Mouse (Mus musculus) CH12.LX (cell line): ENCODE results near the gene Nrd1. TPM values are rescaled to one million over a fixed set of nuclear protein-coding genes. Genes with fewer than 3 reads are reported as not detected.

Experiments used
- DNase-seq: peaks from one replicate; pipeline ENCODE4 v3.0.0-alpha.2; 2013; ENCODE audit errors: extremely low read depth
- H3K27ac ChIP-seq: 2 replicates; pipeline ENCODE4 v1.5.1; 2012; ENCODE audit warnings: low read depth, mild to moderate bottlenecking, control low read depth, moderate library complexity; ENCODE audit not compliant: insufficient read depth
- H3K27me3 ChIP-seq: replicated peaks from 2 replicates; pipeline ENCODE3; 2012; ENCODE audit warnings: inconsistent platforms
- H3K36me3 ChIP-seq, 2 experiments: replicated peaks in 1 of 2; 2 replicates each; pipeline versions ENCODE3 to v1.6.1; 2012; ENCODE audit warnings: inconsistent platforms in 1 of 2, low read length in 1 of 2, mild to moderate bottlenecking in 1 of 2, mixed read lengths in 1 of 2, moderate library complexity in 1 of 2; ENCODE audit not compliant: control insufficient read depth in 1 of 2, insufficient read depth in 1 of 2
- H3K4me1 ChIP-seq, 2 experiments: 2 replicates each; pipeline ENCODE4 v1.6.1; 2012; ENCODE audit warnings: inconsistent platforms in 1 of 2, moderate library complexity in 1 of 2; ENCODE audit not compliant: insufficient read depth in 2 of 2, control insufficient read depth in 1 of 2
- H3K4me2 ChIP-seq: 2 replicates; pipeline ENCODE4 v1.6.1; 2012; ENCODE audit warnings: low read depth, mild to moderate bottlenecking, control low read depth; ENCODE audit not compliant: poor library complexity, insufficient read depth, severe bottlenecking
- H3K4me3 ChIP-seq, 3 experiments: fragments of 150-350 bp in 1 of 3; sonication (generic) in 1 of 3; replicated peaks in 1 of 3; 2 replicates each; pipeline versions ENCODE3 to v1.5.1; 2011 to 2012; ENCODE audit warnings: low read depth in 2 of 3, low read length in 2 of 3, mild to moderate bottlenecking in 2 of 3, moderate library complexity in 2 of 3, control low read depth in 1 of 3, improper control_type of control experiment in 1 of 3, inconsistent platforms in 1 of 3, mixed read lengths in 1 of 3; ENCODE audit not compliant: poor library complexity in 1 of 3
- H3K79me2 ChIP-seq: replicated peaks from 2 replicates; pipeline ENCODE4 v1.6.1; 2012; ENCODE audit warnings: mild to moderate bottlenecking, moderate library complexity; ENCODE audit not compliant: control insufficient read depth, poor library complexity, insufficient read depth, severe bottlenecking; ENCODE audit errors: extremely low read depth
- H3K9ac ChIP-seq: 2 replicates; pipeline ENCODE4 v1.6.1; 2012; ENCODE audit warnings: low read depth, mild to moderate bottlenecking, control low read depth, moderate library complexity; ENCODE audit not compliant: insufficient read depth
- H3K9me3 ChIP-seq: replicated peaks from 2 replicates; pipeline ENCODE3; 2012; ENCODE audit warnings: low read length, inconsistent platforms, mixed read lengths
- BHLHE40 ChIP-seq: IDR thresholded peaks from 2 replicates; pipeline ENCODE4 v1.6.1; 2011; ENCODE audit warnings: mild to moderate bottlenecking, low read depth, low read length, improper control_type of control experiment
- E2F4 ChIP-seq: IDR thresholded peaks from 2 replicates; pipeline ENCODE4 v1.6.1; 2011; ENCODE audit warnings: low read depth, low read length, improper control_type of control experiment; ENCODE audit not compliant: insufficient replicate concordance
- EP300 ChIP-seq: IDR thresholded peaks from 2 replicates; pipeline ENCODE4 v1.6.1; 2011; ENCODE audit warnings: low read length, improper control_type of control experiment
- ETS1 ChIP-seq: conservative IDR thresholded peaks from 2 replicates; pipeline ENCODE4 v1.6.1; 2012; ENCODE audit warnings: low read depth, mild to moderate bottlenecking, inconsistent platforms, low read length, improper control_type of control experiment, moderate library complexity
- JUN ChIP-seq: IDR thresholded peaks from 2 replicates; pipeline ENCODE4 v1.6.1; 2011; ENCODE audit warnings: low read depth, mild to moderate bottlenecking, low read length, improper control_type of control experiment, moderate library complexity; ENCODE audit not compliant: insufficient read depth
- JUND ChIP-seq: conservative IDR thresholded peaks from 2 replicates; pipeline ENCODE4 v1.6.1; 2011; ENCODE audit warnings: low read depth, low read length, improper control_type of control experiment
- MAZ ChIP-seq: IDR thresholded peaks from 2 replicates; pipeline ENCODE4 v1.6.1; 2012; ENCODE audit warnings: low read depth, mild to moderate bottlenecking, inconsistent platforms, low read length, improper control_type of control experiment, moderate library complexity
- MEF2A ChIP-seq: IDR thresholded peaks from 2 replicates; pipeline ENCODE4 v1.6.1; 2014; ENCODE audit warnings: low read depth, mild to moderate bottlenecking, inconsistent platforms, low read length, improper control_type of control experiment, borderline replicate concordance
- MYC ChIP-seq: IDR thresholded peaks from 2 replicates; pipeline ENCODE4 v1.6.1; 2011; ENCODE audit warnings: low read depth, mild to moderate bottlenecking, improper control_type of control experiment, low read length
- NELFE ChIP-seq: IDR thresholded peaks from 2 replicates; pipeline ENCODE4 v1.6.1; 2011; ENCODE audit warnings: low read depth, low read length, improper control_type of control experiment
- POLR2A ChIP-seq: IDR thresholded peaks from 2 replicates; pipeline ENCODE4 v1.6.1; 2011; ENCODE audit warnings: low read depth, mild to moderate bottlenecking, improper control_type of control experiment, low read length
- RAD21 ChIP-seq: IDR thresholded peaks from 2 replicates; pipeline ENCODE4 v1.6.1; 2011; ENCODE audit warnings: low read depth, mild to moderate bottlenecking, low read length, improper control_type of control experiment, moderate library complexity
- RCOR1 ChIP-seq: conservative IDR thresholded peaks from 2 replicates; pipeline ENCODE4 v1.6.1; 2012; ENCODE audit warnings: low read depth, mild to moderate bottlenecking, inconsistent platforms, low read length, improper control_type of control experiment
- SMC3 ChIP-seq: IDR thresholded peaks from 2 replicates; pipeline ENCODE4 v1.6.1; 2011; ENCODE audit warnings: low read depth, low read length, improper control_type of control experiment
- TBP ChIP-seq: conservative IDR thresholded peaks from 2 replicates; pipeline ENCODE4 v1.6.1; 2011; ENCODE audit warnings: low read depth, low read length, improper control_type of control experiment
- UBTF ChIP-seq: IDR thresholded peaks from 2 replicates; pipeline ENCODE4 v1.6.1; 2012; ENCODE audit warnings: low read depth, mild to moderate bottlenecking, inconsistent platforms, low read length, improper control_type of control experiment, moderate library complexity
- USF2 ChIP-seq: conservative IDR thresholded peaks from 2 replicates; pipeline ENCODE4 v1.6.1; 2011; ENCODE audit warnings: low read depth, low read length, improper control_type of control experiment
- ZC3H11A ChIP-seq: IDR thresholded peaks from 2 replicates; pipeline ENCODE4 v1.6.1; 2012; ENCODE audit warnings: low read depth, mild to moderate bottlenecking, inconsistent platforms, low read length, improper control_type of control experiment
- ZKSCAN1 ChIP-seq: IDR thresholded peaks from 2 replicates; pipeline ENCODE4 v1.6.1; 2012; ENCODE audit warnings: low read depth, inconsistent platforms, low read length, improper control_type of control experiment, borderline replicate concordance
- ZNF384 ChIP-seq: IDR thresholded peaks from 2 replicates; pipeline ENCODE4 v1.6.1; 2012; ENCODE audit warnings: low read depth, low read length, improper control_type of control experiment, inconsistent platforms
- dilution Hi-C: fragments of 300-500 bp; cut with MboI; formaldehyde crosslinking; loops from 2 replicates; pipeline ENCODE4 v1.14.3; 2020; ENCODE audit warnings: low sequenced_read_pairs; ENCODE audit not compliant: extremely low pct_unique_long_range_greater_than_20kb, extremely low pct_ligation_motif_present
- in situ Hi-C: fragments of 300-500 bp; cut with MboI; formaldehyde crosslinking; loops from 3 replicates; pipeline ENCODE4 v1.14.3; 2019; ENCODE audit warnings: low sequenced_read_pairs, low pct_ligation_motif_present, low pct_unique_long_range_greater_than_20kb, mixed read lengths
- polyA plus RNA-seq: library from polyadenylated mRNA; unstranded; fragments of >175 nt; gene quantifications from 2 replicates; pipeline ENCODE4 v1.2.1, GENCODE M21; 2012; ENCODE audit warnings: low read depth; ENCODE audit not compliant: insufficient read length
- total RNA-seq, 2 experiments: library from RNA; depleted of rRNA; stranded (reverse); fragments of 300-350 nt in 1 of 2; fragments of >200 nt in 1 of 2; gene quantifications; 2 replicates each; pipeline ENCODE4 v1.2.3; 2012 to 2014

Gene Nrd1
- total and polyA plus RNA-seq, 3 experiments, result 37.7 to 147 (median 104) TPM

- Histone ChIP-seq H3K4me3 (no peak overlapping the region), H3K27me3 (no peaks in the 10 kb centered on the region), H3K4me2 (no peak overlapping the region), H3K9ac (no peak overlapping the region), H3K27ac (no peak overlapping the region), H3K9me3 (no peaks in the 10 kb centered on the region), H3K79me2 (no peaks in the 10 kb centered on the region), H3K4me1 (no peaks in the 10 kb centered on the region), H3K36me3 (peaks cover 65 to 96% of the 10 kb centered on the region in 2 experiments)
- dilution Hi-C loops (no loop called here), in situ Hi-C loops (no loop called here)
- TF ChIP-seq POLR2A (no peak), NELFE (no peak)
- DNase-seq, result no peak
Measured at GRCm38 (mm10) chr4:109056351-109056750, 55.9 kb downstream of the Nrd1 start.

- no peak for TF ChIP-seq MAZ
- no peak for TF ChIP-seq JUND
- no peaks in the 10 kb centered on the region for H3K27me3 ChIP-seq
- peaks cover 67 to 95% of the 10 kb centered on the region in 2 experiments for H3K36me3 ChIP-seq
- dilution Hi-C loops (no loop called here), in situ Hi-C loops (no loop called here)
- no peak for DNase-seq
- no peak overlapping the region for H3K27ac ChIP-seq
- H3K4me3 ChIP-seq, result no peak overlapping the region
- no peaks in the 10 kb centered on the region for H3K79me2 ChIP-seq
- no peaks in the 10 kb centered on the region for H3K9me3 ChIP-seq
- H3K4me2 ChIP-seq, result no peak overlapping the region
- no peaks in the 10 kb centered on the region for H3K4me1 ChIP-seq
- H3K9ac ChIP-seq, result no peak overlapping the region
Measured at GRCm38 (mm10) chr4:109057640-109058039, 57.2 kb downstream of the Nrd1 start.

- dilution Hi-C loops, result no loop called here
Measured at GRCm38 (mm10) chr4:109059255-109059821, 58.9 kb downstream of the Nrd1 start.

GRCm38 (mm10) chr4:109064941-109065340, 64.5 kb downstream of the Nrd1 start:
- H3K9me3 ChIP-seq, result no peaks in the 10 kb centered on the region
- no peak overlapping the region for H3K4me3 ChIP-seq
- DNase-seq, result no peak
- in situ Hi-C loops (no loop called here), dilution Hi-C loops (no loop called here)
- no peak overlapping the region for H3K9ac ChIP-seq
- H3K27me3 ChIP-seq, result no peaks in the 10 kb centered on the region
- no peak overlapping the region for H3K27ac ChIP-seq
- peaks cover 76 to 92% of the 10 kb centered on the region in 2 experiments for H3K36me3 ChIP-seq
- H3K4me1 ChIP-seq, result 0 out of 4 replicates have a peak, but pooled peaks cover 0 to 3% of the 10 kb centered on the region in 2 experiments
- no peak overlapping the region for H3K4me2 ChIP-seq
- TF ChIP-seq SMC3, result no peak
- TF ChIP-seq RCOR1, result no peak
- no peak for TF ChIP-seq MYC
- TF ChIP-seq RAD21, result no peak
- no peak for TF ChIP-seq JUN
- no peak for TF ChIP-seq POLR2A
- TF ChIP-seq USF2, result no peak
- no peak for TF ChIP-seq E2F4
- no peak for TF ChIP-seq UBTF
- TF ChIP-seq ZC3H11A, result no peak
- TF ChIP-seq MEF2A, result no peak
- TF ChIP-seq TBP, result no peak
- TF ChIP-seq BHLHE40, result no peak
- no peak for TF ChIP-seq ETS1
- no peaks in the 10 kb centered on the region for H3K79me2 ChIP-seq

More at GRCm38 (mm10) chr4:109059255-109059821, 58.9 kb downstream of the Nrd1 start:
- Histone ChIP-seq H3K4me2 (no peak overlapping the region), H3K79me2 (no peaks in the 10 kb centered on the region), H3K27ac (0 out of 2 replicates have a peak overlapping the region, but pooled peaks have one; percentile 13)
- TF ChIP-seq EP300 (no peak), ZNF384 (no peak), ZKSCAN1 (no peak), BHLHE40 (no peak)
- TF ChIP-seq, all 38 proteins: peak for 0
- in situ Hi-C loops, result no loop called here
- Histone ChIP-seq H3K9ac (no peak overlapping the region), H3K4me1 (0 out of 4 replicates have a peak, but pooled peaks cover 0 to 1% of the 10 kb centered on the region in 2 experiments), H3K27me3 (no peaks in the 10 kb centered on the region), H3K4me3 (no peak overlapping the region), H3K36me3 (peaks cover 72 to 96% of the 10 kb centered on the region in 2 experiments), H3K9me3 (no peaks in the 10 kb centered on the region)
- DNase-seq, result no peak
